Mouse (Mus musculus): ENCODE measurements around the gene Cdk5r1.

Cdk5r1 gene

DNA sequence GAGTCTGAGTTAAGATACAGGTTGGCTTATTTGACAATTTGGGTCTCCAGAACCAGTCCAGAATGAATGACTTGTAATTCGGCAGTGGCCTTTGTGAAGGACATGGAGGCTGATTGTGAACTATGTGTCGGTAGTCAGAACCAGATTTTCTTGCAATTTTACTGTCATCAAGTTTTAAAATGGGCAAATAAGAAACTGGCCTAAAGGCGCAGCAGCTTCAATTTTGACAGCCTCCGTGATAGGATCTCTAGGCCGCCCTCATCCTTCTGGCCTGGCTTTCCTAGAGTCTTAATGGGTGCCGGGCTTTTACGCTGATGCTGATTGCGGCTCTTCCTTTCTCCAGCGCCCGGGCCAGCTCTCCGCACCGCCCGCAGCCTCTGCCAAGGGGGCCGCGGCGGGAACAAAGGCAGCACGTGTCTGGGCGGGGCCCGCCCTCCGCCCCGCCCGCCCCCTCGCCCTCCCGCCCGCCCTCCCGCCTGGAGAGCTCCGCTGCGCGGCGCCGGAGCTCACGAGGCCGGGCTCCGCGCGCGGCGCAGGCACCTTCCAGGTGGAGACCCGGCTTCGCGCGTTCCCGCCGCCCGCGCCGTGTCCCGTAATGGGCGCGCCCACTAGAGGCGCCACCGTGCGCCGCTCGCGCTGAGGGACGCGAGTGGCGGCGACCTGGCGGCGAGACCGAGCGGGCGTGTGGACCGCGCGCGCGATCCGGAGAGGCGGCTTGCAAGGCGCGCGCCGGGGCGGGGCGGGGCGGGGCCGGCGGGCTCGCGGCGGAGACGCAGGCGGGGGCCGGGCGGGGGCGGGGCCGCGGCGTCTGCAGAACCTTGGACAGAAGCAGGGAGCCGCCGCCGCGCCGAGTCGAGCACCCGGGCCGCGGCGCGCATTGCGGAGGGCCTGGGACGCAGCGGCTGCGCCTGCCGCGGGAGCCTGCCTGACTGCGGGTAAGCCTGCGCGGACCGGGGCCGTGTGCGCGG, at the start of gene Cdk5r1:
Gene Cdk5r1, plus strand, starts transcription at position 802 of the 968 bp plus-strand sequence.
- peak; percentile 91 to 93 for DNase-seq

DNA sequence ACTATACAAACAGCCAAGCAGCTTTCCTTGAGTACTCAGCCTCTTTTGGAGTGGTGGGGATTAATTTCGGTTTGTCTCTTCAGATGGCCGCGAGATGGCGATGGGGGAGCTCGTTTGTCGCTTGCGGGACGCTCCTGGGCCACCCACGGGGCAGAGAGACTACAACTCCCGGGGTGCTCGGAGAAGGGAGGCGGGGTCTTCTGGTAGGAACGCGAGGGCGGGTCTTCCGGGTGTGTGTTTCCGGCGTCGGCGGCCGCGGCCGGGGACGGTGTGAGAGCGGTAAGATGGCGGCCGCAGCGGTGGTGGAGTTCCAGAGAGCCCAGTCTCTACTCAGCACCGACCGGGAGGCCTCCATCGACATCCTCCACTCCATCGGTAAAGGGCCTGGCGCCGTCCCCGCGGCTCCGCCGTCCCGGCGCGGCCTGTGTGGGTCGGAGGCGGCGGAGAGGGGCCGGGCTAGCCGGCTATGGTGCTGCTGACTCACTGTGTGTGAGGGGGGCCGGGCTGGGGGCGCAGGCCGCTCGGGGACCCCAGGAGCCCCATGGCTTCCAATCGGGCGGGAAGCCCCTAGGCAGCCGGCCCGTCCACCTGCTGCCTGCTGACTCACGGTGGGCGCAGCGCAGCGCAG, 48.3 kb upstream of the Cdk5r1 start, which contains the start of gene Psmd11:
Gene Psmd11, plus strand, starts transcription at position 235 of the 628 bp plus-strand sequence.
- DNase-seq: peak; percentile 97

DNA sequence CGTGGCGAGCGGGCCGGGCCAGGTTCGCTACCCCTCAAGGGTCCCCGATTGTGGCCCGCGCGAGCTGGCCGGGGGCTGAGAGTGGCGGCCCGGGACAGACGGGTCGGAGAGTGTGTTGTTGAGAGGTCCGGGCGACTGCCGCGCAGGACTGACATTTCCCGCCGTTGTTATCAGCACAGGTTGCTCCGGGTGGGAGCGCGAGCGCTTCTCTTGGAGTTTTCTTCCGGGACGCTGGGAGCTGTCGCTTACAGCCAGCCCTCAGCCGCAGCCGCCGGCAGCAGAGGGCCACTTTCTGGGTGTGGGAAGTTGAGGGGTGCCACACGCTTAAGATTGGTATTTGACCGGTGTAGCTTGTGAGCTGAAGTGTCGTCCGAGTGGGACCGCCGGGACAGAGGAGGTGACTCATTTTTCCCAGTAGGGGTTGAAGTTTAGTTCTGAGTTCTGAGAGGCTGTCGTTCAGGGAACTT, 47.8 kb upstream of the Cdk5r1 start:
- DNase-seq: no peak

DNA sequence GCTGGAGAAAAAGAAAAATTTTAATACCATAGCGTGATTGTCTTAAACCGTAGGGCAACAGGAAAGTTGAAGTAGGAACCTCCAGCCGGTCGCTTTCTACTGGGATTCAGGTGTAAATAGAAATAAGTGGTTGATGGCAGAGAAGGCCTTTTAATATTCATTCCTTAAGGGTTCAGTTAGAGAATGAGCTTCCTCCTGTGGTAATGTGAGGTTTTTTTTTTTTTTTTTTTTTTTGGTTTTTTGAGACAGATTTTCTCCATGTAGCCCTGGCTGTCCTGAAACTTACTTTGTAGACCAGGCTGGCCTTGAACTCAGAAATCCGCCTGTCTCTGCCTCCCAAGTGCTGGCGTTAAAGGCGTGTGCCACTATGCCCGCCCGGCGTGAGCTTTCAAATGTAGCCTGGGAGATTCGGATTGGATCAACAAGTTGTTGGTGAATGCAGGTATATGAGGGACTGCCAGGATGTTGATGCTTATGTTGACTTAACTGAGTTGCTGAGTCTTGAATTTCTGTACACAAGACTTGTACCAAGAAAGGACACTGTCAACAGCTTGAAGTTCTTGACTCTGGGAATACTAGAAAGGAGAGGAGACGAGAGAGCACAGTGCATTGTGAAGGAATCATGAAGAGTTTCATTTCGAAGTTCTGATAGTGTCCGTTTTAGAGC, 47.2 kb upstream of the Cdk5r1 start:
- DNase-seq: no peak

DNA sequence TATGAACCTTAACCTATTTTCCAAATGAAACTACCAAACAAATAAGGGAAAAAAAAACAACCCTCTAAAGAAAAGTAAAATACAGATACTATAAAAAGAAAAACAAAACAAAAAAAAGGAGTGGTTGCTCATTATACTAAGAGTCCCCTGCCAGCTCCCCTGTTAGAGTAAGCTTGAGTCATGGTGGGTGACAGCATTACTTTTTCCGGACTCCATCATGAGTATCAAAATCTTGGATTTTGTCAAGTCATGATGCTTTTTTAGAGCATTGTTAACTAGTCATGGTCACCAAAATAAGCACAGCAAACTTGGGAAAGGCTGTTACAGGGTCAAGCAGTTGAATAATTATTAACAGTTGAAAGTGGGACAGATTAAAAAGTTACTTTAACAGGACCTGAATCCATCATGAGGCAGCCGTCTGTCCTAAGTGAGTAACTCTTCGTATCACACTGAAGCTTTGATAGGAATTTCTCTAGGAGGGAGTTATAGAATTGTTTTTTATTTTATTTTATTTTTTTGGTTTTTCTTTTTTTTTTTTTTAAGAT, 46.4 kb upstream of the Cdk5r1 start:
- no peak for DNase-seq

DNA sequence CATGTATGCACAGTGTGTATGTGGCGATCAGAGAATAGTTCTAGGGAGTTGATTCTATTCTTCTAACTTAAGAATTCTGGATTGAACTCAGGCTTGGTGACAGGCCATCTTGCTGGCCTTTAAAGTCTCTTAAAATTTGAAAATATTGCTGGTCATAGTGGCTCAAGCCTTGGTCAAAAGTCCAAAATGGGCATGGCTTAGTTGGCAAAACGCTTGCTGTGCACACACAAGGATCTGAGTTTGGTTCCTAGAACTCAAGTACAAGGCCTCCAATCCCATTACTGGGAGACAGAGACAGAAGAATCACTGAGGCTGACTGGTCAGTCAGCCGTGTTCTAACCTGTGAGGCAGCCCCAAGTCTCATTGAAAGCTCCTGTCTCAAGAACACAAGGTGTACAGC, 29.9 kb upstream of the Cdk5r1 start:
- DNase-seq: no peak

DNA sequence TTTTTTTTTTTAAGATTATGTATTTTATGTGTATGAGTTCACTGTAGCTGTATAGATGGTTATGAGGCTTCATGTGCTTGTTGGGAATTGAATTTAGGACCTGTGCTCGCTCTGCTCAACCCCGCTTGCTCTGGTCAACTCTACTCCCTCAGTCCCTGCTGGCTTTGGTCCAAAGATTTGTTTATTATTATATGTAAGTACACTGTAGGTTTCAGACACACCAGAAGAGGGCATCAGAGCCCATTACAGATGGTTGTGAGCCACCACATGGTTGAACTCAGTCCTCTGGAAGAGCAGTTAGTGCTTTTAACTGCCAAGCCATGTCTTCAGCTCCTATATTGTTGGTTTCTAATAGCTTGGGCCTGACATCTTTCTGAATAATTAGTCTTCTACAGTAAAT, 27.0 kb upstream of the Cdk5r1 start:
- no peak for DNase-seq

DNA sequence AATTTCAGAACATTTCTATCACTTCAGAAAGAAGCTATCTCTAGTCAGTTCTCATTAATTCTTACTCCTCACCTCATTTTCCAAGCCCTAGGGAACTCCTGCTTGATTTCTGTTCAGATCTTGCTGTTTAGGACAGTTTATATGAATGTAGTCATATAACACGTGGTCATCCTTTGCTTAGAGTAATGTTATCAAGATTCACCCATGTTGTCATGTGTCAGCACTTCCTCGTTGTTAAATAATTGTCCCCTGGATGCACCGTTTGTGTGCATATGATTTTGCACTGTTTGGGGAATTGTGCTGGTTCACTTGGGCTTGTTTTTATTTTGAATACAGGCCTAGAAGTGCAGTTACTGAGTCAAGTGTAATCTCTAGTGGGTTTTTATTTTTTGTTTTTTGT, 24.6 kb upstream of the Cdk5r1 start:
- no peak for DNase-seq

DNA sequence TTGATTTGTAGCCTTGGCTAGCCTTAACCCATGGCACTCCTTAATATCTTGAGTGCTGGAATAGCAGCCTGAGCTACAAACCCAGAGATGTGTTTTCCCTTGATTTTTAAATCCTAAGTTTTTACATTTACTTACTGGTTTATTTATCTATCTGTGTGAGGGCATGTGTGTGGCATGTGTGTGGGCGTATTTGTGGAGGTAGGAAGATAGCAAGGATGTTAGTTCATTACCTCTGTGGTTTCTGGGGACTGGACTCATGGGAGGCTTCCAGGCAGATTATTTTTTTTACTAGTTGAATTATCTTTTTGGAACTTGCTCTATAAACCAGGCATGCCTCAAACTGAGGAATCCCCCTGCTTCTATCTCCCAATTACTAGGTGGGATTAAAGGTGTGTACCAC, 23.6 kb upstream of the Cdk5r1 start:
- DNase-seq: no peak

DNA sequence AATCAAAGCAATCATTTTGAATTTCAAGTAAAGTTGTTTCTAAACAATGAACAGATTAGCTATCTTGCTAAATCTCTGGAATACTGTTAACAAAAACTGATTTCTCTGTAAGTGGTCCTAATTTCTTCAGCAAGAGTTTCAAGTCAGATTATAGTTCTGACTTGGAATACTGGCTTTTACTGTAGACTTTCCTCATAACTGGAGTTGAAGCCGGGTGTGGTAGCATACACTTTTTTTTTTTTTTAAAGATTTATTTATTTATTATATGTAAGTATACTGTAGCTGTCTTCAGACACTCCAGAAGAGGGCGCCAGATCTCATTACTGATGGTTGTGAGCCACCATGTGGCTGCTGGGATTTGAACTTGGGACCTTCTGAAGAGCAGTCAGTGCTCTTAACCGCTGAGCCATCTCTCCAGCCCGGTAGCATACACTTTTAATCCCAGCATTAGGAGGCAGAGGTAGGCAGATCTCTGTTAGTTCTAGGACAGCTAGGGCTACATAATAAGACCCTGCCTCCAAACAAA, 13.2 kb upstream of the Cdk5r1 start:
- DNase-seq: peak in 1 of 2 experiments; percentile 20

DNA sequence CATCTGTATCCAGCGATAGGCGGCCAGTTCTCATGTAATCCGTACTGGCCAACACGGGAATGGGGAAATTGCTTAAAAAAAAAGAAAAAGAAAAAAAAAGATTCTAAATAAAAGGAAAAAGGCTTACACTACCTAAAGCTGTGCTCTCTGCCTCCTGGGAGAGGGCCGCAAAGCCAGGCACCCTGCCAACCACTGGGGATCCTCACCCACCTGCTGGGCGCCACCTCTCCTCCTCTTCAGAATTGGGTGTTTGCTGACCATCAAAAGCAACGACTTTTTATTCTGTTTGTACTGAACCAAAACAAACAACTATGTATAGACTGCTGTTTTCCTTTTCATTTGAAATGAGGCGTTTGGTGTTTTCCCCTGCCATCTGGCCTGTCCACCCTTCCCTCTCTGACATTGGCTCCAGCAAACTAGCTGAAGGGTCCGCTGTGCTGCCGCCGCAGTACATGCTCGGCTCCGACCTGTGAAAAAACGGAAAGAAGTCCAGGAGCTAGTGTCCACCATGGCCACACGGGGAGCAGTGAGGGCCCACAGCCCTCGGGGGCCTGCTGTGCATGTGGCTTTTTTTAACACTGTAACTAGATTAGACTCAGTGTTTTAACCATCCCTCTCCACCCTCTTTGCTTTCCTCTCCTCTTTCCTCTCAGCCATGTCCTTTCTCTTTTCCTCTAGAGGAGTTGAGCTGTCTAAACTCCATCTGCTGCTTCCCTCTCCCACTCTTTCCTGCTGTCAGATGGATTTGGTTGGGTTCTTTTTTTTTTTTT, 4.8 kb upstream of the Cdk5r1 start:
- no peak for DNase-seq

DNA sequence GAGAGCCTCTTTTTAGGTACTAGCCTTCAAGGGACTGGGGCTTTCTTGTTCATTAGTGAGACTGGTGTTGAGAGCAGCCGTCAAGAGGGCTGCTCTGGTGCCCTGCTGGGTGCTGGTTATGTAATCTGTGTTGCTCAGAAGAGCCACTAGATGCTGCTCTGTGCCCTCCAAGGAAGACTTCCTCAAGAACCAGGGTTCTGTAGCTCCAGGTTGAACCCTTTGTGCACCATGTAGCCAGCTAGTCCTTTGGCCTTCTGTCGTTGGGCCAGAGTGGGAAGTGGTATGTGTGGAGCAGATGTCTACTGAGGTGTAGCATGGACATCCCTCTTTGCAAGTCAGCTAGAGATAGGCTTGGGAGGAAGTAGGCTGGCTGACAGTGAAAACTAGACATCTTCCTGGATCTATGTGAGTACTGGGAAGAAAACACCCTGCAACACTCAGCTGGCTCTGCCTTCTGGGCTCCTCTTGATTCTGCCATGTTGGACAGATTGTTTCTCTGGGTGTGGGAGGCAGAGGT, 2.6 kb upstream of the Cdk5r1 start:
- DNase-seq: peak; percentile 41

DNA sequence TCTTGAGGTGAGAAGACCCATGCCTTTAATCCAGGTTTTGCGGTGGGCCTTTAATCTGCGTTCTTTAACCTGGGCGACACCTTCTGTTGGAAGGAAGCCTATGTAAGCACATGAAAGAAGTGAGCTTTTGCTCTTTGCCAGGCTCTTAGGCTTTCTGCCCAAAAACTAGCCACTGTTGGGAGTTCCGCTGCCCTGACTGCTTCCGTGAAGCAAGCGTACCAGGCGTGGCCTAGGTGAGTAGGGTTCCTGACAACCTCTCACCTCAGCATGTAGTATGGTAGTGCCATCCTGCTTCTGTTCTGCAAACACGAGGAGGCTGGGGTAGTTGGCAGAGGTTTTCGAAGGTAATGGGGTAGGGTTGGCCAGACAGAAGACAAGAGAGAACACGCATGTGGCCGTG, 2.0 kb upstream of the Cdk5r1 start:
- DNase-seq: no peak

DNA sequence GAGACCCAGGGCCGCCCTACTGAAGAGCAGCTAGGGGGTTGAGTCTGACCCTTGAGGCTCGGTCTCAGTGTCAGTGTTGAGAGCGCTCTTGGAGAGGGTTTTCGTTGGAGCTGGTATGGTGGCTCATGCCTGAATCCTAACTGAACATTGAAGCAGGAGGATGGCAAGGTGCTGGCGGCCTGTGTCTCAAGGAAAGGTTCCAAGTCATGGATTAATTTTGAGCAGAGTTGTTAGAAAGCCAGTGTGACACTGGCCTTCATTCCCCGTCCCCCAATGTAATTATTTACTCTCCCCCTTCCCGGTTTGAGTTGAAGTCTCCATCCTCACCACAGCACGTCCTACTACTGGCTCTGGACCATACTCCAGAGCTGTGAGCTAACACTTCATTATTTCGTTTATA, 1.3 kb upstream of the Cdk5r1 start:
- no peak for DNase-seq

DNA sequence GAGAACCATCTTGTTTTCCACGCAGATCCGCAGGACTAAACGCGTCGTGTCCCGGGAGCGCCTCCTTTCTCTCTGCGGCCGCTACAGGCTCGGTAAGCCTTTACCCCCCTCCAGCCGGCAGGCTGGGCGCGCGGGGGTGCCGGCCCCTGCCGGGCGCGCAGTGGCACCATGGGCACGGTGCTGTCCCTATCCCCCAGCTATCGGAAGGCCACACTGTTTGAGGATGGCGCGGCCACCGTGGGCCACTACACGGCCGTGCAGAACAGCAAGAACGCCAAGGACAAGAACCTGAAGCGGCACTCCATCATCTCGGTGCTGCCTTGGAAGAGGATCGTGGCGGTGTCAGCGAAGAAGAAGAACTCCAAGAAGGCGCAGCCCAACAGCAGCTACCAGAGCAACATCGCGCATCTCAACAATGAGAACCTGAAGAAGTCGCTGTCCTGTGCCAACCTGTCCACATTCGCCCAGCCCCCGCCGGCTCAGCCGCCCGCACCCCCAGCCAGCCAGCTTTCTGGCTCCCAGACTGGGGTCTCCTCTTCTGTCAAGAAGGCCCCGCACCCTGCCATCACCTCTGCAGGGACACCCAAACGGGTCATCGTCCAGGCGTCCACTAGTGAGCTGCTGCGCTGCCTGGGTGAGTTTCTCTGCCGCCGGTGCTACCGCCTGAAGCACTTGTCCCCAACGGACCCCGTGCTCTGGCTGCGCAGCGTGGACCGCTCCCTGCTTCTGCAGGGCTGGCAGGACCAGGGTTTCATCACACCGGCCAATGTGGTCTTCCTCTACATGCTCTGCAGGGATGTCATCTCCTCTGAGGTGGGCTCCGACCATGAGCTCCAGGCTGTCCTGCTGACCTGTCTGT, 747 bp downstream of the Cdk5r1 start:
- no peak for DNase-seq

DNA sequence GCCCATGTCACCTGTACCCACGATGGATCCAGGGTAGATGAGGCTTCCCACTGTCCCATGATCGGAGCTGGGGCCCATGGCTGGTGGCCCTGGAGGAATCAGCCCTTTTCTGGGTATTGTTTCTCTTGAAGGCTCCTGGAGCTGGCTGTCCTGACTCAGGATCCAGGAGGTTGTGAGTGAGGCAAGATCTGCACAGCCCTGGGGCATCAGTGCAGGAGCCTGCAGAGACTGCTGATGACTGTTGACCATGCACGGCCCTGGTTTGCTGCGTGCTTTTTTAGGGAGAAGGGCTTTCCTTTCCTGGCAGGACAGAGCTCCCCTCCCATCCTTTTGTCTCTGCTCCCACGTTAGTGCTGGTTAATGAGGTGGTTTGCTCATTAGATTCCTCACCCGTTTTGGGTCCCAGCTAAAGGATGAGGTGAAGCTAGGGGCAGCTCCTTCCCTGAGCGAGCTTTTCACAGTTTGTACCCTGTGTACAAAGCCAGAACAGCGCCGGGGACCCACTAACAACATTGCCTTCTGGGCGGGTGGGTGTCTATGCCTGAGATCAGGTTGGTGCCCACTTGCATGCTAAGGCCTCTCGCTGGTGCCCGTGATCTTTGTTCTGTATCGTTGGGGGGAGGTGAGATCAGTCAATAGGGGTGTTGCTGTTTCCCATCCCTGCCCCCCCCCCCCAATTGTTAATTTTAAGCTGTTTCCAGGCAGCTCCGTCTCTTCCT, 2.0 kb downstream of the Cdk5r1 start:
- DNase-seq: no peak

DNA sequence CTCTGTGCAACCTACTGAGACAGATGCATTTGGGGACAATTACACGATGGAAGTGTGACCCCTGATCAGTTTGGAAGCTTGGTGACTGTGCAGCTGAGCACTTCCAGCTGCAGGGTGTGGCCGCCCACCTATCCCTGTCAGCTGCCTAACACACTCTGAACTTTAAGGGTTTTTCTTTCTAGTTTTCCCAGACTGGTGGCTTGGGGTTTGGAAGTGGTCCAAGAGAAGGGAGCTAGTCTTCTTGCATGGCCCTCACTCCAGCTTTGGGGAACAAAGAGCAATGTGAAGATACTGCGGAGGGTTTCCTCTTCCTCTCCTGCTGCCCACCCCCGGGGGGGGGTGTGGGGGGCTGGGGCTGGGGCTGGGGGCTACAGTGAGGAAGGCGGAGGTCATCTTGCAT, 2.6 kb downstream of the Cdk5r1 start:
- DNase-seq: no peak

DNA sequence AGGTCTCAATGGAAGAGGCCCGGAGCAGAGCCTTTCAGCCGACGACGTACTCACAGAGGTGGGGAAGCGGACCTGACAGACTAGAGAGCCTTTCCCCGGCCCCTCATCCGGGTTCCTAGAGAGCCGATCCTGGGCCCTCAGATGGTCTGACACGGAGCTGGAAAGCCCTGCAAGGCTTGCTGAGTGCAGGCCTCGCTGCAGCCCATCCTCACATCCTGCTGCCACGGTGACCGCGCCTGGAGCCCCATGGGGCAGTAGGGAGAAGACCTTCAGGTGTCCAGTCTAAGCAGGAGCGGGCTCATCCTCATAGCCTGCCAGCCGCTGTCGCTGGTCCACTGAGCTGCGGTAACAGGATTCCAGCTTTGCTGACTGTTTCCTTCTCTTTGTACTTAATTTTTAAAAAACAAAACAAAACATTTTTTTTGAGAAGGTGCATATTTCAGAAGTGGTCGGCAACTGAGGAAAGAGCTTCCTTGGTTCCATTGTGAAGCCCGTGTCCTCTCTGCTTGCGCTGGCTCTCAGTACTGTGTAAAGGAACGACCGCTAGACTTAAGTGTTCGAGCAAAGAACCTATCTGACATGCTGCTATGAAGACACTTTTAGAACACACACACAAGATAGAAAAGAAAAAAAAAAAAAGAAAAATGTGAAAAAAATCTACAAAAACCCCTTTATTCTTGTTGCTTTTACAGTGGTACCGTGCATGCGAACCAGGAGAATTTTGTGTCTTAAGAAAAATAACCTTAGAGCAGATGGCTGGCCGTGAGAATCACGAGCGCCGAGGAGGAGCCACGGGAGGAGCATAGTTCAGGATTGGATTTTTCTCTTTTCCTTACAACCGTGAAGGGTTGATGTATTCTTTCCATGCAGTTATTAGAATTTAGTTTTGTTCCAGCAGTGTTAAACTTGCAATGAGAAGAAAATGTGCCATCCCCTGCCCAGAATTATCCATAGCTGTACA, 3.4 kb downstream of the Cdk5r1 start:
- no peak for DNase-seq
